Mouse (Mus musculus): ENCODE results near the gene Fam25c. TPM values are rescaled to one million over a fixed set of nuclear protein-coding genes. Genes with fewer than 3 reads are reported as not detected.

Fam25c gene
- polyA plus RNA-seq, 1 experiment from 2014 or later, result not detected

DNA sequence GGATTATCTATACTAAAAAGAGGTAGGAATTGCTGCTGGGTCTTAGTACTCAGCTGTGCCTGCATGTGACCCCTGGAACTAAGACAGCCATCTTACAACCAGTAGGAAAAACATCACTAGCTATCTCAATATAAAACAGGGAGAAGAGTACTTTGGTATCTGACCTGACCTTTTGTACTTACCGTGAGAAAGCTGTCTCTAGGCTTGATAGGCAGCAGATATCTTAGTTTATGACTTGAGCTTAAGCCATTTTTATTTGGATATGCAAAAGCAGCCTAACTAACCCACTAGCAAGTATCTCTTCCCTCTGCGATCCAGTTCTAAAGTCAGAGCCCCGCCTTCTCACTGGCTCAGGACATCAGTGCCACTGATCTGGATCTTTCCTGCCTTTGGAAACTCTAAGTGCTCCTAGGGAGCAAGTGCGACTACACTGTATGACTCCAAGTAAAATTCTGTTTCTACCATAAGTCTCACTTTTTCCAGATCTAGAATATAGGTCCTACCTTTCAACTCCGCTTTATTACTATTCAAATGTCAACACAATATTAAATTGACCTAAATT is 52.5 kb downstream of the Fam25c start:
- ATAC-seq (replicated peaks), result no peak
- Histone ChIP-seq H3K4me3 (no peak overlapping the region), H3K4me1 (no peaks in the 10 kb centered on the region), H3K36me3 (no peaks in the 10 kb centered on the region), H3K27ac (replicated peaks) (no peak overlapping the region), H3K9me3 (no peaks in the 10 kb centered on the region), H3K27me3 (no peaks in the 10 kb centered on the region), H3K9ac (replicated peaks) (no peak overlapping the region), H3K4me2 (replicated peaks) (no peak overlapping the region)
- 88% methylated on average over 5 of the region's 5 CpGs for WGBS

Other genes with a start within 250 kb of the Fam25c start
- gene Npy4r, start 202.9 kb downstream of the Fam25c start, polyA plus RNA-seq (2015; fragmentation: Nextera tagmentation; extraction: Ambion mirVana), result 0.04 and 0.05 TPM in 2 replicates
- gene Gprin2, start 153.8 kb downstream of the Fam25c start, polyA plus RNA-seq (2015; fragmentation: Nextera tagmentation; extraction: Ambion mirVana), result 3.8 and 3.9 TPM in 2 replicates
- gene Syt15, start 135.8 kb downstream of the Fam25c start, polyA plus RNA-seq (2015; fragmentation: Nextera tagmentation; extraction: Ambion mirVana), result 0.41 and 0.65 TPM in 2 replicates
- gene Shld2, start 44.9 kb downstream of the Fam25c start, polyA plus RNA-seq (2015; fragmentation: Nextera tagmentation; extraction: Ambion mirVana), result 7.6 and 8.0 TPM in 2 replicates
- gene Glud1, start 44.7 kb downstream of the Fam25c start, polyA plus RNA-seq (2015; fragmentation: Nextera tagmentation; extraction: Ambion mirVana), result 93.2 and 100 TPM in 2 replicates
- gene Sncg, start 19.4 kb upstream of the Fam25c start, polyA plus RNA-seq (2015; fragmentation: Nextera tagmentation; extraction: Ambion mirVana), result 1.9 and 2.9 TPM in 2 replicates
- gene Mmrn2, start 20.0 kb upstream of the Fam25c start, polyA plus RNA-seq (2015; fragmentation: Nextera tagmentation; extraction: Ambion mirVana), result 4.2 and 4.3 TPM in 2 replicates
- 23.4 and 24.7 TPM in 2 replicates for gene Bmpr1a, start 147.9 kb upstream of the Fam25c start, polyA plus RNA-seq (2015; fragmentation: Nextera tagmentation; extraction: Ambion mirVana)
- gene 9230112D13Rik, start 167.4 kb upstream of the Fam25c start, polyA plus RNA-seq (2015; fragmentation: Nextera tagmentation; extraction: Ambion mirVana), result not detected in 2 replicates
- gene Ldb3, start 233.2 kb upstream of the Fam25c start, polyA plus RNA-seq (2015; fragmentation: Nextera tagmentation; extraction: Ambion mirVana), result 0.46 and 0.60 TPM in 2 replicates
- not detected in 2 replicates for gene Opn4, start 244.7 kb upstream of the Fam25c start, polyA plus RNA-seq (2015; fragmentation: Nextera tagmentation; extraction: Ambion mirVana)

Measured in forebrain, embryonic 15.5 days (tissue).